Mouse (Mus musculus): ENCODE data around the gene Ddc. TPM values are rescaled to one million over a fixed set of nuclear protein-coding genes. Genes with fewer than 3 reads are reported as not detected.

Ddc gene
- total and polyA plus RNA-seq, 3 experiments = 0.07 to 0.08 TPM; not detected in 1

- Histone ChIP-seq H3K36me3 (ENCODE audit: control insufficient read depth in 1 of 2, insufficient read depth in 2 of 2, low read length in 2 of 2) (peaks cover 0 to 11% of the 10 kb centered on the region in 2 experiments; a peak in 2 of 4 replicates), H3K9me3 (replicated peaks; ENCODE audit: insufficient read depth, low read length) (no peaks in the 10 kb centered on the region), H3K27ac (ENCODE audit: control insufficient read depth, low read depth, low read length) (no peak overlapping the region), H3K27me3 (ENCODE audit: control insufficient read depth in 1 of 2, insufficient read depth in 2 of 2, low read length in 2 of 2) (peaks cover 25 to 31% of the 10 kb centered on the region in 2 experiments), H3K4me1 (ENCODE audit: control insufficient read depth in 1 of 2, insufficient read depth in 2 of 2, low read length in 2 of 2) (peaks cover 0 to 9% of the 10 kb centered on the region in 2 experiments; a peak in 1 of 4 replicates), H3K79me2 (ENCODE audit: control insufficient read depth, insufficient read depth, low read length, poor library complexity) (no peaks in the 10 kb centered on the region), H3K4me3 (ENCODE audit: control insufficient read depth in 1 of 2, insufficient read depth in 1 of 2, low read depth in 2 of 2, low read length in 2 of 2) (no peak overlapping the region), H3K9ac (ENCODE audit: control insufficient read depth, low read depth, low read length, poor library complexity, severe bottlenecking) (no peak overlapping the region)
- no peak for TF ChIP-seq RAD21 (IDR thresholded peaks at IDR 0.05; ENCODE audit: low read depth, low read length)
- DNase-seq (ENCODE audit: low read depth, low spot score) = no peak
These were observed 73.7 kb downstream of the Ddc start for GRCm38 (mm10) chr11:11823980-11824911.

GRCm38 (mm10) chr11:11822181-11823095, 75.5 kb downstream of the Ddc start:
- H3K9me3 ChIP-seq (replicated peaks; ENCODE audit: insufficient read depth, low read length) = no peaks in the 10 kb centered on the region
- H3K79me2 ChIP-seq (ENCODE audit: control insufficient read depth, insufficient read depth, low read length, poor library complexity) = no peaks in the 10 kb centered on the region
- H3K36me3 ChIP-seq (ENCODE audit: control insufficient read depth in 1 of 2, insufficient read depth in 2 of 2, low read length in 2 of 2) = peaks cover 0 to 11% of the 10 kb centered on the region in 2 experiments; a peak in 2 of 4 replicates
- no peak for TF ChIP-seq TAL1 (IDR thresholded peaks at IDR 0.05; ENCODE audit: low read length)
- H3K4me3 ChIP-seq (ENCODE audit: control insufficient read depth in 1 of 2, insufficient read depth in 1 of 2, low read depth in 2 of 2, low read length in 2 of 2) = no peak overlapping the region
- peaks cover 14 to 21% of the 10 kb centered on the region in 2 experiments for H3K27me3 ChIP-seq (ENCODE audit: control insufficient read depth in 1 of 2, insufficient read depth in 2 of 2, low read length in 2 of 2)
- peaks cover 0 to 9% of the 10 kb centered on the region in 2 experiments; a peak in 1 of 4 replicates for H3K4me1 ChIP-seq (ENCODE audit: control insufficient read depth in 1 of 2, insufficient read depth in 2 of 2, low read length in 2 of 2)
- no peak overlapping the region for H3K9ac ChIP-seq (ENCODE audit: control insufficient read depth, low read depth, low read length, poor library complexity, severe bottlenecking)
- DNase-seq (ENCODE audit: low read depth, low spot score) = no peak
- no peak overlapping the region for H3K27ac ChIP-seq (ENCODE audit: control insufficient read depth, low read depth, low read length)

- no peaks in the 10 kb centered on the region for H3K9me3 ChIP-seq (replicated peaks; ENCODE audit: insufficient read depth, low read length)
- peaks cover 0 to 11% of the 10 kb centered on the region in 2 experiments; a peak in 2 of 4 replicates for H3K36me3 ChIP-seq (ENCODE audit: control insufficient read depth in 1 of 2, insufficient read depth in 2 of 2, low read length in 2 of 2)
- peaks cover 9 to 21% of the 10 kb centered on the region in 2 experiments; a peak in 3 of 4 replicates for H3K27me3 ChIP-seq (ENCODE audit: control insufficient read depth in 1 of 2, insufficient read depth in 2 of 2, low read length in 2 of 2)
- no peaks in the 10 kb centered on the region for H3K79me2 ChIP-seq (ENCODE audit: control insufficient read depth, insufficient read depth, low read length, poor library complexity)
- DNase-seq (ENCODE audit: low read depth, low spot score) = no peak
- H3K9ac ChIP-seq (ENCODE audit: control insufficient read depth, low read depth, low read length, poor library complexity, severe bottlenecking) = no peak overlapping the region
- H3K27ac ChIP-seq (ENCODE audit: control insufficient read depth, low read depth, low read length) = no peak overlapping the region
- TF ChIP-seq TCF12 (IDR thresholded peaks at IDR 0.05; ENCODE audit: low read depth, low read length) (no peak), ZKSCAN1 (IDR thresholded peaks at IDR 0.05; ENCODE audit: low read depth, low read length) (no peak), BHLHE40 (IDR thresholded peaks at IDR 0.05; ENCODE audit: borderline replicate concordance, low read depth, low read length) (no peak), EP300 (IDR thresholded peaks at IDR 0.05; ENCODE audit: low read depth in 1 of 2, low read length in 2 of 2) (no peak), MAX (IDR thresholded peaks at IDR 0.05; ENCODE audit: low read length) (no peak), USF2 (IDR thresholded peaks at IDR 0.05; ENCODE audit: borderline replicate concordance in 1 of 2, insufficient read depth in 1 of 2, low read depth in 1 of 2, low read length in 2 of 2) (no peak), ETS1 (IDR thresholded peaks at IDR 0.05; ENCODE audit: low read depth, low read length) (no peak), ELF1 (IDR thresholded peaks at IDR 0.05; ENCODE audit: low read depth, low read length) (no peak)
- H3K4me1 ChIP-seq (ENCODE audit: control insufficient read depth in 1 of 2, insufficient read depth in 2 of 2, low read length in 2 of 2) = peaks cover 0 to 9% of the 10 kb centered on the region in 2 experiments; a peak in 1 of 4 replicates
- H3K4me3 ChIP-seq (ENCODE audit: control insufficient read depth in 1 of 2, insufficient read depth in 1 of 2, low read depth in 2 of 2, low read length in 2 of 2) = no peak overlapping the region
These were observed 76.5 kb downstream of the Ddc start for GRCm38 (mm10) chr11:11821387-11821975.

All from MEL (cell line).